Mouse (Mus musculus) thymus, adult 2 months (tissue): Measurements from ENCODE around the gene Pid1.

ENCODE experiments used
- CTCF ChIP-seq: fragments of 200-500 bp; IDR thresholded peaks from 2 replicates; pipeline ENCODE4 v1.5.1; 2012; ENCODE audit warnings: mild to moderate bottlenecking, control low read depth, low read length, moderate library complexity, borderline replicate concordance; ENCODE audit not compliant: control insufficient read depth, poor library complexity, insufficient read depth; ENCODE audit errors: extremely low read depth
- POLR2A ChIP-seq: fragments of 200-500 bp; IDR thresholded peaks from 2 replicates; pipeline ENCODE4 v1.6.1; 2012; ENCODE audit warnings: mild to moderate bottlenecking, low read length, control low read depth, moderate library complexity; ENCODE audit not compliant: control insufficient read depth, poor library complexity, insufficient read depth; ENCODE audit errors: extremely low read depth

DNA sequence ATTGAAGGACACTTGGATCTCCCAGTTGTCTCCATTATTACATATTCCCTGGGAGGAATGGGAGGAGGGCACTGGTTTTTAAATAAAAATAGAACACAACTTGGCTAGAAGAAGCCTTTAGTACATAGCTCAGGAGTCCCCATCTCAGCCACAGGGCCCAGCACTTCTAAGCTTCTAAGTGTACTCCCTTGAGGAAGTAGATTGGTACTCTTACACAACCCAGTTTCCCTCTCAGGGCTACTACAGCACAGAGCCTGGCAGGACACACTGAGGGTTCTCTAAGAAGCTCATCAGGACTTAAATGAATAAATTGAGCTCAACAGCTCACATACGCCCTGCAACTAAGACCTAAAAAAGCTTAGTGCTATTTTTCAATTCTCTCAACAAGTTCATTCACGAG, 165.1 kb downstream of the Pid1 start:
- no peak for TF ChIP-seq CTCF
- no peak for TF ChIP-seq POLR2A
